Mouse (Mus musculus) heart, postnatal 14 days (tissue): ENCODE measurements around the gene Lce1b. TPM values are rescaled to one million over a fixed set of nuclear protein-coding genes. Genes with fewer than 3 reads are reported as not detected.
A peak's percentile ranks its signal among the peaks of the same experiment; 100 is the strongest.
"Not testable (repeated sequence)": the region's sequence is repeated elsewhere in the genome, so short reads cannot be mapped to it uniquely, and the experiment has no call there.

ENCODE experiments used
- DNase-seq, 2 experiments: peaks; one replicate each; pipeline ENCODE4 v3.0.0; 2021 to 2022
- intact Hi-C: fragments of 180-260 bp; cut with DNase I; formaldehyde crosslinking; loops from one replicate; pipeline ENCODE4 v1.15.1; 2025
- long read RNA-seq, 2 experiments: library from polyadenylated mRNA; stranded (forward); transcript quantifications; one replicate each; pipeline ENCODE4 v2.0.0; 2021
- total RNA-seq, 2 experiments: library from RNA; stranded (reverse); gene quantifications; 2 replicates each; pipeline ENCODE4 v1.2.3; 2021

The Lce1b gene
- not detected for total RNA-seq
- long read RNA-seq, experiment 1, result 0 reads
- long read RNA-seq, experiment 2, result 0 reads

GRCm38 (mm10) chr3:92656826-92657225 lies at the start of gene Lce1b:
Gene Lce1b, minus strand, starts transcription at chr3:92656926.
- DNase-seq, result no peak
- intact Hi-C loops, result no loop called here

- no peak for DNase-seq
- intact Hi-C loops, result no loop called here
Observed at GRCm38 (mm10) chr3:92694613-92695012, 37.9 kb upstream of the Lce1b start.

- no peak for DNase-seq
- intact Hi-C loops, result no loop called here
Observed at GRCm38 (mm10) chr3:92691688-92692087, 35.0 kb upstream of the Lce1b start.

GRCm38 (mm10) chr3:92689154-92689553 lies 32.4 kb upstream of the Lce1b start:
- peak; percentile 15 to 27 for DNase-seq
- intact Hi-C loops, result not testable (repeated sequence)

- intact Hi-C loops, result no loop called here
- DNase-seq, result no peak
Observed at GRCm38 (mm10) chr3:92687110-92687509, 30.4 kb upstream of the Lce1b start, which contains the start of gene Lce1d. Gene Lce1d, minus strand, starts transcription at chr3:92687210.

- DNase-seq, result no peak
- intact Hi-C loops, result no loop called here
Observed at GRCm38 (mm10) chr3:92678947-92679346, 22.2 kb upstream of the Lce1b start, which contains the start of gene Lce1c. Gene Lce1c, plus strand, starts transcription at chr3:92679247.

- intact Hi-C loops, result no loop called here
Observed at GRCm38 (mm10) chr3:92670215-92670614, 13.5 kb upstream of the Lce1b start, which contains the start of gene Lce1a2. Gene Lce1a2, minus strand, starts transcription at chr3:92670315.

GRCm38 (mm10) chr3:92648207-92648606 lies 8.5 kb downstream of the Lce1b start, which contains the start of gene Lce1a1:
Gene Lce1a1, minus strand, starts transcription at chr3:92648307.
- no peak for DNase-seq
- intact Hi-C loops, result no loop called here

More at GRCm38 (mm10) chr3:92670215-92670614, 13.5 kb upstream of the Lce1b start, which contains the start of gene Lce1a2:
- DNase-seq, result no peak

- intact Hi-C loops, result no loop called here
- DNase-seq, result no peak
Observed at GRCm38 (mm10) chr3:92639854-92640253, 16.9 kb downstream of the Lce1b start.

GRCm38 (mm10) chr3:92638653-92638991 lies 18.1 kb downstream of the Lce1b start:
- intact Hi-C loops, result no loop called here
- no peak for DNase-seq

GRCm38 (mm10) chr3:92637745-92638652 lies 18.7 kb downstream of the Lce1b start:
- intact Hi-C loops, result no loop called here
- no peak for DNase-seq

- intact Hi-C loops, result no loop called here
Observed at GRCm38 (mm10) chr3:92621560-92621959, 35.2 kb downstream of the Lce1b start, which contains the start of gene Lce6a. Gene Lce6a, minus strand, starts transcription at chr3:92621660.

GRCm38 (mm10) chr3:92609804-92610203 lies 46.9 kb downstream of the Lce1b start:
- DNase-seq, result no peak
- intact Hi-C loops, result no loop called here

More at GRCm38 (mm10) chr3:92621560-92621959, 35.2 kb downstream of the Lce1b start, which contains the start of gene Lce6a:
- no peak for DNase-seq

- no peak for DNase-seq
- intact Hi-C loops, result no loop called here
Observed at GRCm38 (mm10) chr3:92607392-92607791, 49.3 kb downstream of the Lce1b start, which contains the start of gene 2210017I01Rik. Gene 2210017I01Rik, minus strand, starts transcription at chr3:92607492.

Other genes starting within 250 kb of the Lce1b start
- not detected for gene Sprr2i, start 248.9 kb downstream of the Lce1b start, total RNA-seq
- not detected for gene Sprr2j-ps, start 238.8 kb downstream of the Lce1b start, total RNA-seq
- gene Gm9774, start 227.5 kb downstream of the Lce1b start, total RNA-seq, result 1 to 10 TPM; 3.1 to 5.0 TPM
- not detected for gene Sprr2k, start 224.3 kb downstream of the Lce1b start, total RNA-seq
- not detected for gene Sprr1b, start 218.1 kb downstream of the Lce1b start, total RNA-seq
- gene Sprr3, start 198.2 kb downstream of the Lce1b start, total RNA-seq, result not detected
- gene Sprr1a, start 171.0 kb downstream of the Lce1b start, total RNA-seq, result not detected
- not detected for gene Sprr4, start 156.4 kb downstream of the Lce1b start, total RNA-seq
- not detected for gene 2310046K23Rik, start 122.4 kb downstream of the Lce1b start, total RNA-seq
- not detected for gene Ivl, start 83.2 kb downstream of the Lce1b start, total RNA-seq
- not detected for gene Smcp, start 67.9 kb downstream of the Lce1b start, total RNA-seq
- gene 2210017I01Rik, start 49.4 kb downstream of the Lce1b start, total RNA-seq, result not detected
- not detected for gene Lce6a, start 35.3 kb downstream of the Lce1b start, total RNA-seq
- not detected for gene Lce1a1, start 8.6 kb downstream of the Lce1b start, total RNA-seq
- not detected for gene Lce1a2, start 13.4 kb upstream of the Lce1b start, total RNA-seq
- gene Lce1c, start 22.3 kb upstream of the Lce1b start, total RNA-seq, result not detected
- not detected for gene Lce1d, start 30.3 kb upstream of the Lce1b start, total RNA-seq
- gene Lce1e, start 52.1 kb upstream of the Lce1b start, total RNA-seq, result not detected
- not detected for gene Lce1f, start 63.4 kb upstream of the Lce1b start, total RNA-seq
- gene Gm38119, start 82.2 kb upstream of the Lce1b start, total RNA-seq, result not detected
- not detected for gene Lce1g, start 95.4 kb upstream of the Lce1b start, total RNA-seq
- gene Lce1h, start 108.1 kb upstream of the Lce1b start, total RNA-seq, result not detected
- gene Lce1i, start 122.0 kb upstream of the Lce1b start, total RNA-seq, result not detected
- not detected for gene Lce1j, start 133.6 kb upstream of the Lce1b start, total RNA-seq
- gene Lce1k, start 151.0 kb upstream of the Lce1b start, total RNA-seq, result not detected
- gene Kprp, start 170.3 kb upstream of the Lce1b start, total RNA-seq, result not detected
- not detected for gene Lce1l, start 194.4 kb upstream of the Lce1b start, total RNA-seq
- gene 2310050C09Rik, start 213.3 kb upstream of the Lce1b start, total RNA-seq, result not detected